Mouse (Mus musculus) MEL (cell line): ENCODE results near the gene Ccdc12.

Experiments used
- CTCF ChIP-seq, 3 experiments: IDR thresholded peaks in 2 of 3; conservative IDR thresholded peaks in 1 of 3; 2 replicates each; pipeline ENCODE4 v1.5.1; 2011 to 2012; ENCODE audit warnings: low read length in 3 of 3, low read depth in 2 of 3, mild to moderate bottlenecking in 2 of 3, improper control_type of control experiment in 1 of 3, inconsistent platforms in 1 of 3, mixed read lengths in 1 of 3, moderate library complexity in 1 of 3; ENCODE audit not compliant: control insufficient read depth in 1 of 3, insufficient read depth in 1 of 3, poor library complexity in 1 of 3, severe bottlenecking in 1 of 3
- EP300 ChIP-seq, 2 experiments: IDR thresholded peaks; 2 replicates each; pipeline ENCODE4 v1.6.1; 2011; ENCODE audit warnings: improper control_type of control experiment in 2 of 2, low read length in 2 of 2, low read depth in 1 of 2, mild to moderate bottlenecking in 1 of 2
- POLR2A ChIP-seq, 2 experiments: IDR thresholded peaks; 2 replicates each; pipeline ENCODE4 v1.6.1; 2011 to 2012; ENCODE audit warnings: low read length in 2 of 2, mild to moderate bottlenecking in 2 of 2, control low read depth in 1 of 2, improper control_type of control experiment in 1 of 2, low read depth in 1 of 2, moderate library complexity in 1 of 2; ENCODE audit not compliant: control insufficient read depth in 1 of 2, insufficient read depth in 1 of 2, poor library complexity in 1 of 2
- TCF12 ChIP-seq: IDR thresholded peaks from 2 replicates; pipeline ENCODE4 v1.6.1; 2014; ENCODE audit warnings: low read depth, mild to moderate bottlenecking, inconsistent platforms, low read length, improper control_type of control experiment, moderate library complexity

DNA sequence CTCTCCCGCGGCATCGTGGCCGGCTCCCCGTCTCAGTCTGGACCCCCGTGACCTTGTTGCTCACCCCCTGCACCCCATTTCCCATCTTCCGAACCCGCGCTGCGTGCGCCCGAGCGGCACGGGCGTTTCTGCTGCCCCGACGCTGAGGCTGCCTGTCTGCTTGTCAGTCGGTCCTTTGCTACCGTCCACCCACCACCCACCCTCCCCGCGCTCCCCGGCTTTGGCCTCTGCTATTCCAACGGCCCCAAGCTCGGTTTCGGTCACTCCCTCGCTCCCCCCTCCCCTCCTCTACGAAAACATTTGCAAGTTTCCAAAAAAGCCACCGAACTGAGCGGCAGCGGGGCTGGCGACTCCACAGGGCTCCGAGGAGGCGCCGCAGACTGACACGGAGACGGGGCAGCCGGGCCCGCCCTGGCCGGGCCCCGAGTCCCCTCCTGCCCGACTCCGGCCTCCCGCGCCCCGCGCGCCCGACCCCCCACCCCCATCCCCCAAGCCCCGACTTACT is 86.7 kb downstream of the Ccdc12 start:
- TF ChIP-seq CTCF (IDR thresholded peaks at IDR 0.05 in 2 of 3, conservative IDR thresholded peaks at IDR 0.05 in 1 of 3; ENCODE audit: control insufficient read depth in 1 of 3, insufficient read depth in 1 of 3, low read depth in 2 of 3, low read length in 3 of 3, poor library complexity in 1 of 3, severe bottlenecking in 1 of 3) = no peak
- TF ChIP-seq EP300 (IDR thresholded peaks at IDR 0.05; ENCODE audit: low read depth in 1 of 2, low read length in 2 of 2) = no peak
- TF ChIP-seq TCF12 = no peak
- TF ChIP-seq POLR2A (IDR thresholded peaks at IDR 0.05; ENCODE audit: control insufficient read depth in 1 of 2, insufficient read depth in 1 of 2, low read depth in 1 of 2, low read length in 2 of 2, poor library complexity in 1 of 2) = no peak
